Mouse (Mus musculus): Measurements from ENCODE around the gene Top2a. TPM values are rescaled to one million over a fixed set of nuclear protein-coding genes. Genes with fewer than 3 reads are reported as not detected.
A peak's percentile ranks its signal among the peaks of the same experiment; 100 is the strongest.

Gene Top2a
- polyA plus RNA-seq (2014; fragmentation: Nextera tagmentation; extraction: Ambion mirVana): 18.3 and 24.8 TPM in 2 replicates

GRCm38 (mm10) chr11:99023500-99024467 is at the start of gene Top2a:
Top2a (minus strand) TSS chr11:99024189.
- Histone ChIP-seq H3K9me3 (ENCODE audit: control insufficient read depth, low read length) (no peaks in the 10 kb centered on the region), H3K27ac (ENCODE audit: low read depth, low read length) (no peak within 1 kb of the TSS), H3K27me3 (ENCODE audit: control insufficient read depth, insufficient read depth, low read length) (no peaks in the 10 kb centered on the region), H3K9ac (replicated peaks; ENCODE audit: low read depth, low read length) (peak within 1 kb of the TSS; percentile 39; the same call in 1 of the 2 replicates), H3K4me3 (ENCODE audit: low read depth, low read length) (peak within 1 kb of the TSS; percentile 51), H3K4me2 (ENCODE audit: low read depth, low read length) (peak within 1 kb of the TSS; percentile 70), H3K4me1 (ENCODE audit: control insufficient read depth, insufficient read depth, low read length) (peaks cover 8% of the 10 kb centered on the region), H3K36me3 (ENCODE audit: control insufficient read depth, insufficient read depth, low read length) (no peaks in the 10 kb centered on the region)
- under 1% methylated on average over 54 of the region's 54 CpGs for WGBS
- ATAC-seq (ENCODE audit: low read depth): peak; percentile 96

GRCm38 (mm10) chr11:99073781-99074180 is 49.8 kb upstream of the Top2a start:
- H3K27me3 ChIP-seq (ENCODE audit: control insufficient read depth, insufficient read depth, low read length): no peaks in the 10 kb centered on the region
- H3K27ac ChIP-seq (ENCODE audit: low read depth, low read length): no peak overlapping the region
- no peaks in the 10 kb centered on the region for H3K36me3 ChIP-seq (ENCODE audit: control insufficient read depth, insufficient read depth, low read length)
- 0 out of 2 replicates have a peak, but pooled peaks cover 8% of the 10 kb centered on the region for H3K4me1 ChIP-seq (ENCODE audit: control insufficient read depth, insufficient read depth, low read length)
- H3K9me3 ChIP-seq (ENCODE audit: control insufficient read depth, low read length): no peaks in the 10 kb centered on the region
- WGBS: 67% methylated on average over 5 of the region's 5 CpGs
- no peak overlapping the region for H3K9ac ChIP-seq (replicated peaks; ENCODE audit: low read depth, low read length)
- no peak for ATAC-seq (ENCODE audit: low read depth)
- no peak overlapping the region for H3K4me2 ChIP-seq (ENCODE audit: low read depth, low read length)
- H3K4me3 ChIP-seq (ENCODE audit: low read depth, low read length): no peak overlapping the region

- peak; percentile 49; the same call in 1 of the 2 replicates for ATAC-seq (ENCODE audit: low read depth)
- Histone ChIP-seq H3K36me3 (ENCODE audit: control insufficient read depth, insufficient read depth, low read length) (no peaks in the 10 kb centered on the region), H3K4me3 (ENCODE audit: low read depth, low read length) (no peak overlapping the region), H3K27ac (ENCODE audit: low read depth, low read length) (no peak overlapping the region), H3K4me2 (ENCODE audit: low read depth, low read length) (no peak overlapping the region), H3K27me3 (ENCODE audit: control insufficient read depth, insufficient read depth, low read length) (no peaks in the 10 kb centered on the region), H3K9me3 (ENCODE audit: control insufficient read depth, low read length) (no peaks in the 10 kb centered on the region), H3K4me1 (ENCODE audit: control insufficient read depth, insufficient read depth, low read length) (0 out of 2 replicates have a peak, but pooled peaks cover 8% of the 10 kb centered on the region), H3K9ac (replicated peaks; ENCODE audit: low read depth, low read length) (no peak overlapping the region)
- 8% methylated on average over 6 of the region's 6 CpGs for WGBS
Observed at GRCm38 (mm10) chr11:99071866-99072265, 47.9 kb upstream of the Top2a start.

DNA sequence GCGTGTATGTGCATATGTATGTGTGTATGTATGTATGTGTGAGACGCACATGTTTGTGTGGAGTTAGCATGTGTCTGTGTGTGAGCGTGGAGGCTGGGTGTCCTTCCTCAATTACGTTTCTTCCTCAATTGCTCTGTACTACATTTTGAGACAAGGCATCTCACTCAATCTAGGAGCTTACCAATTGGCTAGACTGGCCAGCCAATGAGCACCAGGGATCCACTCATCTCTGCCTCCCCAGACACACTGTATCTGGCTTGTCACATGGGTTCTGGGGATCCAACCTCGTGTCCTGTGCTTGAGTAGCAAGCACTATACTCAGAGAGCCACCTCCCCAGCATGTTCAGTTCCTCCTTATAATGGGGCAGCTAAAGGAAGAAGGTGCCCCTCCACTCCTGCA is 44.5 kb upstream of the Top2a start:
- Histone ChIP-seq H3K4me1 (ENCODE audit: control insufficient read depth, insufficient read depth, low read length) (0 out of 2 replicates have a peak, but pooled peaks cover 8% of the 10 kb centered on the region), H3K4me3 (ENCODE audit: low read depth, low read length) (no peak overlapping the region), H3K27ac (ENCODE audit: low read depth, low read length) (no peak overlapping the region), H3K27me3 (ENCODE audit: control insufficient read depth, insufficient read depth, low read length) (no peaks in the 10 kb centered on the region), H3K9me3 (ENCODE audit: control insufficient read depth, low read length) (no peaks in the 10 kb centered on the region), H3K36me3 (ENCODE audit: control insufficient read depth, insufficient read depth, low read length) (no peaks in the 10 kb centered on the region), H3K4me2 (ENCODE audit: low read depth, low read length) (no peak overlapping the region), H3K9ac (replicated peaks; ENCODE audit: low read depth, low read length) (no peak overlapping the region)
- WGBS: 87% methylated on average over 5 of the region's 5 CpGs
- no peak for ATAC-seq (ENCODE audit: low read depth)

DNA sequence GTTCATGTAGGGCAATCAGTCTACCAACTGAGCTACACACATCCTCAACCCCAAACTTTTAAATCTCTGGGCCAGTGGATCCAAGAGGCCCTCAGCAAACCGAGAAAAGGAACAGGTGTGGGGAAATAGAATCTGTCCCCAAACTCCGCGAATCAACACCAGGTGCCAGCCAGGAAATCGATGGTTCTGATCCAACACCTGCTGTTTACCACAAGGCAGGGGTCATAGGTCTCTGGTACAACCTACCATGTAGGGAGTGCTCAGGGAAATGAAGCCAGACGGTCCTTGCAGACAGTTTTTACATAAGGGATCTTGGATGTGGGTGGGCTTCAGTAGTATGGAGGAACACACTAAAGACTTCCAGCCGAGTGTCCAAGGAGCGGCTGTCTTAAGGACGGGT is 43.6 kb upstream of the Top2a start:
- Histone ChIP-seq H3K4me3 (ENCODE audit: low read depth, low read length) (no peak overlapping the region), H3K27ac (ENCODE audit: low read depth, low read length) (no peak overlapping the region), H3K9me3 (ENCODE audit: control insufficient read depth, low read length) (no peaks in the 10 kb centered on the region), H3K4me2 (ENCODE audit: low read depth, low read length) (no peak overlapping the region), H3K27me3 (ENCODE audit: control insufficient read depth, insufficient read depth, low read length) (no peaks in the 10 kb centered on the region), H3K36me3 (ENCODE audit: control insufficient read depth, insufficient read depth, low read length) (no peaks in the 10 kb centered on the region), H3K9ac (replicated peaks; ENCODE audit: low read depth, low read length) (no peak overlapping the region), H3K4me1 (ENCODE audit: control insufficient read depth, insufficient read depth, low read length) (0 out of 2 replicates have a peak, but pooled peaks cover 8% of the 10 kb centered on the region)
- no peak for ATAC-seq (ENCODE audit: low read depth)
- 90% methylated on average over 8 of the region's 8 CpGs for WGBS

GRCm38 (mm10) chr11:99065979-99066378 is 42.0 kb upstream of the Top2a start:
- WGBS: 49% methylated on average over 2 of the region's 2 CpGs
- no peaks in the 10 kb centered on the region for H3K36me3 ChIP-seq (ENCODE audit: control insufficient read depth, insufficient read depth, low read length)
- no peaks in the 10 kb centered on the region for H3K27me3 ChIP-seq (ENCODE audit: control insufficient read depth, insufficient read depth, low read length)
- no peak overlapping the region for H3K27ac ChIP-seq (ENCODE audit: low read depth, low read length)
- no peaks in the 10 kb centered on the region for H3K9me3 ChIP-seq (ENCODE audit: control insufficient read depth, low read length)
- ATAC-seq (ENCODE audit: low read depth): no peak
- no peak overlapping the region for H3K4me3 ChIP-seq (ENCODE audit: low read depth, low read length)
- H3K4me2 ChIP-seq (ENCODE audit: low read depth, low read length): no peak overlapping the region
- no peaks in the 10 kb centered on the region for H3K4me1 ChIP-seq (ENCODE audit: control insufficient read depth, insufficient read depth, low read length)
- no peak overlapping the region for H3K9ac ChIP-seq (replicated peaks; ENCODE audit: low read depth, low read length)

- WGBS: 81% methylated on average over 3 of the region's 3 CpGs
- H3K36me3 ChIP-seq (ENCODE audit: control insufficient read depth, insufficient read depth, low read length): no peaks in the 10 kb centered on the region
- no peaks in the 10 kb centered on the region for H3K27me3 ChIP-seq (ENCODE audit: control insufficient read depth, insufficient read depth, low read length)
- no peaks in the 10 kb centered on the region for H3K9me3 ChIP-seq (ENCODE audit: control insufficient read depth, low read length)
- H3K27ac ChIP-seq (ENCODE audit: low read depth, low read length): no peak overlapping the region
- no peak overlapping the region for H3K4me3 ChIP-seq (ENCODE audit: low read depth, low read length)
- ATAC-seq (ENCODE audit: low read depth): no peak
- no peak overlapping the region for H3K4me2 ChIP-seq (ENCODE audit: low read depth, low read length)
- no peak overlapping the region for H3K9ac ChIP-seq (replicated peaks; ENCODE audit: low read depth, low read length)
- H3K4me1 ChIP-seq (ENCODE audit: control insufficient read depth, insufficient read depth, low read length): no peaks in the 10 kb centered on the region
Observed at GRCm38 (mm10) chr11:99065353-99065752, 41.4 kb upstream of the Top2a start.

DNA sequence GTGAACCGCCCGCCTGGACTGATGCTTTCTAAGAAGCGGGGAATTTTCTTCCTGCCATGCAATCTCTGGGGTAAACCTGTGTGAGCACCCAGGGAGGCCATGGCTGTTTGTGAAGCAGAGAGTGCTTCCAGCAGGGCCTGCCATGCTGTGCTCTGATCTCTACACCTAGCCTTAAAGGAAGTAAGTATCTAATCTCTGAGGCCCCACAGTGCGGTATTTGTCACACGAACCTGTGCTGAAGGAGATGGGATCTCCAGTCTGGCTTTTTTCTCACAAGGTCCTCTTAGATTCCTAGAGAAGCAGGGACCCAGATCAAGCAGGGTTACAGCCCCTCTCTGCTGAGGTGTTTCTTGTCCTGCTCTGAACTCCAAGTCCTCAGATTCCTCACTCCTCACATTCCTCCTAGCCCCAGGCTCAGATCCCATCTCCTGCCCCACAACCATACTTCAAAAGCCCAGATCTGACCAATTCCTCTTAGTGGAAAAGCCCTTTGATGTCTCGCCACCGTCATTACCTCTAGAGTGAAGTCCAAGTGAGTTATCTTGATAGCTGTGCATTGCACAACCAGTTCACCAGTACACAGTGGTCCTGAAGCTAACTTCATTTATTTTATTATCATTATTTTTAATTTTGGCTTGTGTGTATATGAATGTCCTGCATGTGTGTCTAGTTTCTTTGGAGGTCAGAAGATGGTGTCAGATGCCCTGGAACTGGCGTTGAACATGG is 39.6 kb upstream of the Top2a start:
- no peak overlapping the region for H3K4me2 ChIP-seq (ENCODE audit: low read depth, low read length)

GRCm38 (mm10) chr11:99062661-99063060 is 38.7 kb upstream of the Top2a start:
- H3K9me3 ChIP-seq (ENCODE audit: control insufficient read depth, low read length): no peaks in the 10 kb centered on the region
- no peaks in the 10 kb centered on the region for H3K4me1 ChIP-seq (ENCODE audit: control insufficient read depth, insufficient read depth, low read length)
- no peaks in the 10 kb centered on the region for H3K27me3 ChIP-seq (ENCODE audit: control insufficient read depth, insufficient read depth, low read length)
- no peak overlapping the region for H3K27ac ChIP-seq (ENCODE audit: low read depth, low read length)
- no peaks in the 10 kb centered on the region for H3K36me3 ChIP-seq (ENCODE audit: control insufficient read depth, insufficient read depth, low read length)
- no peak overlapping the region for H3K4me3 ChIP-seq (ENCODE audit: low read depth, low read length)
- WGBS: 84% methylated on average over 7 of the region's 7 CpGs
- no peak overlapping the region for H3K4me2 ChIP-seq (ENCODE audit: low read depth, low read length)
- no peak for ATAC-seq (ENCODE audit: low read depth)
- H3K9ac ChIP-seq (replicated peaks; ENCODE audit: low read depth, low read length): no peak overlapping the region

More for the DNA sequence above, 39.6 kb upstream of the Top2a start:
- no peak for ATAC-seq (ENCODE audit: low read depth)
- H3K27me3 ChIP-seq (ENCODE audit: control insufficient read depth, insufficient read depth, low read length): no peaks in the 10 kb centered on the region
- no peak overlapping the region for H3K27ac ChIP-seq (ENCODE audit: low read depth, low read length)
- no peaks in the 10 kb centered on the region for H3K4me1 ChIP-seq (ENCODE audit: control insufficient read depth, insufficient read depth, low read length)
- H3K9ac ChIP-seq (replicated peaks; ENCODE audit: low read depth, low read length): no peak overlapping the region
- no peaks in the 10 kb centered on the region for H3K36me3 ChIP-seq (ENCODE audit: control insufficient read depth, insufficient read depth, low read length)
- no peak overlapping the region for H3K4me3 ChIP-seq (ENCODE audit: low read depth, low read length)
- H3K9me3 ChIP-seq (ENCODE audit: control insufficient read depth, low read length): no peaks in the 10 kb centered on the region
- WGBS: 44% methylated on average over 8 of the region's 8 CpGs
